Mouse (Mus musculus): ENCODE data around the gene Eya2. TPM values are rescaled to one million over a fixed set of nuclear protein-coding genes. Genes with fewer than 3 reads are reported as not detected.

The Eya2 gene
- total RNA-seq, 2 experiments from 2014 or later = 2.5 to 3.6 TPM

DNA sequence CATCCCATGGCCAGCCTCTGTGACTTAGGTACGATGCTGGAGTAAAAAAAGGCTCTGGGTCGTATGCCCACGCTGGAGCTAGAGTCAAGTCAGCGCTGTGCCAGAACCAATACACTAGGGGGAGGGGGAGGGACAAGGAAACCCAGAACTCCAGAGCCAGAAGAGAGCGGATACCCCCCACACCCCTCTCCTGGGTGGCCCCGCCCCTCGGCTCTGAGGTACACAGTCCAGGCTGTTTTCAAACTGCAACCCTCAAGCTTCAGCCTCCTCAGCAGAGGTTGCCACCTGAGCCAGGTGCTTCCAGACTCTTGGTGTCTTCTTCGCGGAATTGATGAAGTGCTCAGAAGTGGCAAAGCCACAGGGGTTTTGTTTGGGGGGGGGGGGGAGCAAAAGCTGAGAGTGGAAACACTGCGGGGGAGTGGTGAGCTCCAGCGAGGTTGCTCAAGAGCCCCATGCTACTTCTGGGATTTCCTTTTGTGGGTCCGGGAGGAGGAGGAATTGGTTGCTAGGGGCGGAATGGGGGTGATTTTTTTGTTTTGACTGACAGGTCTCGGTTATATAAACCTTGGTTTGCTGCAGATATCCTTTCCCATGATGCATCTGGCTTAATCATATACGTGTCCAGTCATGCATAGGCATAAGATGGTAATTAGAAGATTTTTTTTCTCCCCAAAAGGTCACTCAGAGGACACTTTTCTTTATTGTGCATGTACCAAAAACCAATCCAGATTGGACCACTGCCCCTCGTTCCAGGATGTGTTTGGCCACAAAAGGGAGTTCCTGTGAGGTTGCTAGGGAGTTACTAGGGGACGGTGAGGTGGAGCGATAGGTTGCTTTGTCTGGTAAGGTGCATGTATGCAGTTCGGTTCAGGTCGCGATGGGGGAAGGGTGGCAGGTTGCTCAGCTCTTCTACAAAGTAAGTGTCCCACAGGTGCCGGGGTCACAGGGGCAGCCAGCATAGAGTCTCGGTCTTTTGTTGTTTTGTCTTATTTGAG, 122.6 kb downstream of the Eya2 start:
- no peak for DNase-seq

DNA sequence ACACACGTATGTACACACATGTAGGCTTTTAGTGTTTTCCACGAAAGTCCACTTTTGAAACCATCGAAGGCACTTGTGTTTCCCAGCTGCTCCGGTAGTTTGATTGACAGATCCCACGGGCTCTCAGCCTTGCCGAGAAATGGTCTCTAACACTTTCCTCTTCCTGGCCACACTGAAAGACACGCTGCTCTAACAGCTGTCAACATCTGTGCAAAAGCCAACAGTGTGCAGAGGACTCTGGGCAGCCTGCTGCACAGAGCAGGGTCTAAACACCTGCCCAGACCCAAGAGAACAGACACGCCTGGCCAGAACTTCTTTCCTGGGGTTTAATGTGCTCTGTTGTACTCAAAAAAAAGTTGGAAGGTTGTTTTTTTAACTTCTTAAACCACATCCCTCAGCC, 124.5 kb downstream of the Eya2 start:
- no peak for DNase-seq

DNA sequence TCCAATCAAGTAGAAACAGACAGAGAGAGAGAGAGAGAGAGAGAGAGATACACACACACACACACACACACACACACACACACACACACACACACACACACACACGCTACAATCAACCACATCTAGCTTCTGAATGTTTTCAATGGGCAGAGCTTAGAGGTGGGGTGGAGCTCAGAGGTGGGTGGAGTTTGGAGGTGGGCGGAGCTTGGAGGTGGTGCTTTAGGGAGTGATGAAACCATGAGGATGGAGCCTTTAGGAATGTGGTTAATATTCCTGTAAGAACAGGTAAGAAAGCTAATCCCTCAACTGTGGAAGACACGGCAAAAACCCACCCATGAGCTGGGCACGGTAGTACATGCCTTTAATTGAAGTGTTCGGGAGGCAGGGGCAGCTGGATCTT, 127.1 kb downstream of the Eya2 start:
- DNase-seq = no peak

DNA sequence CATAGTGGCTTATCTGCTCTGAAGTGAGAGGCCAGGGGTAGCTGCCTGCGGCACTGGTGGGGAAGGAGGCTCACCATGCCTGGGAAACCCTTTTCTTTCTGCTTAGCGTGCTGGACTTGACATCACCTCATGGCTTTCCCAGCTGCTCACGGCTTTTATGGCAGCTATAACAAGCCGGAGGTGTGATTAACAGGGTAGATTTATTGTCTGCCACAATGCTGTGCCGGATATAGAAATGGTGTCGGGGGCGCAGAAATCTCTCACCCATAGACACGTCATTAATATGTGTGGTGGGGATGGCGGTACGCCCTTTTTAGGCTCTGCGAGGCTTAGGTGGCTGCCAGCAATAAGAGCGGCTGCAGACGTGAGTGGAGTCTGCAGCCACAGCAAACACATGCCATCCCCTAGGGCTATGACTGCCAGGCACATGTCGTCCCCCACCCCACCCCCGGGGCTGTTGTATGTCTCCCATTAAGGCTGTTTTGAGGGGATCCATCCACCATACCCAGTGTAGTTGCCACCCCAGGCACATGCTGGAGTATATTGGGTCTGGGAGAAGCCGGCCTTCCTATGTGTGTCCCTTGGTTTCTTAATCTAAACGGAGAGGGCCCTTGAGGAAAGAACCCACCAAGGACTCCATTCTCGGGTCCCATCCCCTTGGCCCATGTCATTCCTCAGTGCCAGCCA, 137.9 kb downstream of the Eya2 start:
- no peak for DNase-seq

DNA sequence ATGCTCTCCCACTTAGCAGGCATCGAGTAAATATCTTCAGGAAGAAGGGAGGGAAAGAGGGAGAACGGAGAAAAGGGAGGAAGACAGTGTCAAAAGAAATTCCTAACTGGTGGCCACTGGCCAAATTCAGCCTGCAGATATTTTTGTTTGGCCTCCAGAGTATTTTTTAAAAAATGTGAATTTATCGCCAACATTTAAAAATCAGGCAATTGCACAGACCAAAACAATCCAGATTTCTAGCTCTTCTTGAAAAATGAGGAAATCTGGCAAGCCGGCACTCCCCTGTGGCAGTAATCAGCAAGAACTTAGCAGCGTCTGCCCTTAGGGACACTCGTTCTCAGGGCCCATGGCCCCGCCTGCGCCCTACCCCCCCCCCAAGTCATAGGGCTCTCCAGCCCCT, 138.9 kb downstream of the Eya2 start:
- peak in 1 of 2 experiments; percentile 7 for DNase-seq

DNA sequence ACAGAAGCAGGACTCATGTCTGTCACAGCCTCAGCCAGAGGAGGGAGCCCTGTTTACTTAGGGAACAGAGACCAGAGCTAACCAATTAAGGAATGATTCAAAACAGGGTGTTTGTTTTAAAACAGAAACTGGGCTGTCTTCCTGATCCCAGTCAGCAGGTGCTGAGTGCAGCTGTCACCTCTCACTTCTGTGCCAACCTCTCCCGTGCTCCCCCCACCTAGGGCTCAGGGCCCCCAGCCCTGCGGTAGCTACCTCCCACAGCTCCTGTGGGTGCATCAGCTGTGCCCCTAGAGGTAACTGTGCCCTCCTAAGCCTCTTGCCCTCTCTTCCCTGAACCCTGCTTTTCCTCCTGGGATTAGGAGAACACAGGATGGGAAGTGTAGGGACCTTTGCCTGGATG, 141.5 kb downstream of the Eya2 start:
- no peak for DNase-seq

DNA sequence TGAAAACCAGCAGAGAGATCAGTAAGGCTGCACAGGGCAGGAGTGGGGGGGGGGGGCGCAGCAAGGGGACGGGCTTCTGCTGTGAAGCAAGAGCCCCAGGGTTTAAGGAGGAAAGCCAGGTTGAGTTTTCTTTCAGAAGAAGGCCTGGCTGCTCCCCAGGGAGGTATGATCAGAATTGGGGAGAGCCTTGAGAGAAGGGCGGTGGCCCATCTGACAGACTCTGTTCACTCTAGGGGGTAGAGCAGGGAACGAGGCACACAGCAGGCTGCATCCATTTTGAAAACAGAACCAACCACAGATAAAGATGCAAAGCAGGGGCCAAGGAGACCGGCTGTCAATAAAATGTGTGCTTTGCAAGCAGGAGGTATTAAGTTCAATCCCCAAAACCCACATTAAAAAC, 145.5 kb downstream of the Eya2 start:
- DNase-seq = no peak

DNA sequence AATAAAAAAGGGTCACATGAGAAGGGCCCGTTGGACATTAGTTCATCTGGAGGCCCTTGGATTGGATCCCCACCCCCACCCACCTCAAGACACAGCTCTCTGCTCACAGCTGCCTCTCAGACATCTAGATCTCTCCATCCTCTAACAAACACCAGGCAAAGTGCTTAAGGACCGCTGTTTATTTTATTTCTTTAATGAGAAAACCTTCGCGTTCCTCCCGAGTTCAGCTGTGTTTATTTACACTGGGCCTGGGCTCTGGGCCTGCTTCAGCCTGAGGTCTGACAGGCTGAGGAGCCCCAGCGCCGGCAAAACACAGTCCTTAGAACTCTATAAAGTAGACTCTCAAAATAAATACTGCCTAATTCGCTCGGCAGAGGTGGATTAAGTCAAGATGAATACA, 146.2 kb downstream of the Eya2 start:
- no peak for DNase-seq

DNA sequence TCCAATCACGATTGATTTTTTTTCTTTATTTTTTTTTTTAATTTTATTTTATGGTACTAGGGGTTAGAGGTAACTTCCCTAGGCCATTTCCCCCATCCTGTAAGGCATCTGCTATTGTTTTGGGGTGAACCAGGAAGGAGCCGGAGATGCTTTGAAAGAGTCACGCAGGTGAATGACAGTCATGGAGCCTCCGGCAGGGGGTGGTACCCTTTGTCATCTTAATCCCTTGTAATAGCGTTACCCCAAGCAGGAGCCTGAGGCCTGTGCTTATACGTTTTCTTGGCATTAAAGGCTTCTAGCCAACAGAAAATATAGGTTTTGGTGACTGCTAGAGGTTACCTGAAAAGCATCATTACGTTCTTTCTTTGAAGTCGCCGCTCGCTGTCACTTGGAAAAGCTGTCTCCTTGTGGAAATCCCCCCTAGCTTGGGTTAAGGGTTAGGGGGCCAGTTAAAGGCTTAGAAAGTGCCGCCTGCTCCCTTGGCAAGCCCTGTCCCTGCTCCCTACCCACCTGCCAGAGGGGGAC, 146.8 kb downstream of the Eya2 start:
- DNase-seq = no peak

DNA sequence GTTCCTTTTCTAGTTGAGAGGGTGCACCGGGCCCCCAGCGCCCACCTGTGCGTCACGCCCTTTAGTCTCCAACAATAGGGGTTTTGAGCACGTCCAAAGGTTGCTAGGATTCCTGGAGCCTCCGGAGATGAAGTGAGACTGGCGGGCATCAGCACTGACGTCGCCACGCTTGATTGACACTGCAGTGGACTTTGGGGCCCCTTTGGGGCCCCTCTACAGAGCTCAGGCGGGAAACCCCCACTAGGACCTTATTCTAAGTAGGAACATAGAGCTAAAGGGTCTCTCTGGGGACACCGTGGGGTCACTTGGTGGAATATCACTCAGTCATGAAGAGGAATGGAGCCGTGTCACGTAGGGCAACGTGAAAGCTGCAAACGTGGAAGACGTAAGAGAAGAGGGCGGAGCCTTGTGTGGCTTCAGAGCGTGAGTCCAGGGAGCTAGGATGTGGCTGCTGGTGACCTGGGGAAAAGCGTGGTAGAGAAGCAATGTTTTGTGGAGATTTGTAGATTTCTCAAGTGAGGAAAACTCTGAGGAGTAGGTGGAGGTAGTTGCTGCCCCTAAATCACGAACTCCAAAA, 147.5 kb downstream of the Eya2 start:
- DNase-seq = no peak

DNA sequence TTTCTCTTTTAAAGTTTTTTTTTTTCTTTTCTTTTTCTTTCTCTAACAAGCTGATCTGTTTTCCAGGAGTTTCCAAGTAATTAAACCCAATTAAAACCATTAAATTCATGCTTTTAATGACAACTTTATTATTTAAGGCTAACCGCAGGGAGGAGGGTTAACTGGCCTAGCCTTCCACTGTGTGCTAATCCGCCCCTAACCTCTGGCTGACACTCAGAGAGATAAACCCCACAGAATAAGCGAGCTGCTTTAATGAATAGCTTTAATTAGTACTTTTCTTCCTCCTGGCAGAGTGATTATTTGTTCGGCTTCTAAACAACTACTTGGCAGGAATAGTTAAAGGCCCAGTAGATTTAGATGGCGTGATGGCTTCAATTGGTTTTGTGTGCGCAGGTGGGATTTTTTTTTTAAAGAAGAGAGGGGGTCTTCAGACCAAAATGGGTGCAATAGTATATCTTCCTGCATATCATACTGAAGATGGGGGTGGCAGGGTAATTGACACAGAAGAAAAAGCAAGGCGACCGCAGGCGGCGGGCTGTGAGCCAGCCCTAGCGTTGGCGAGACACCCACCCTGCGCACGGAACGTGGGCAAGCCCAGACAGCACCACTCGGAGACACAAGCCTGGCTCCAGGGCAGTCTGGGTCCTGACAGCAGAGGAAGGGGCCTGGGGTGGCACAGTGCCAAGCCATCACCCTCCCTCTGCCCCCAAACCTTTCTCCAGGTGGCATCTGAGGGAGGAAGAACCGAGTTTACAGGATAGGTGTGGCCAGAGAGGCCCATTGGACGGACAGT, 150.7 kb downstream of the Eya2 start:
- DNase-seq = no peak

DNA sequence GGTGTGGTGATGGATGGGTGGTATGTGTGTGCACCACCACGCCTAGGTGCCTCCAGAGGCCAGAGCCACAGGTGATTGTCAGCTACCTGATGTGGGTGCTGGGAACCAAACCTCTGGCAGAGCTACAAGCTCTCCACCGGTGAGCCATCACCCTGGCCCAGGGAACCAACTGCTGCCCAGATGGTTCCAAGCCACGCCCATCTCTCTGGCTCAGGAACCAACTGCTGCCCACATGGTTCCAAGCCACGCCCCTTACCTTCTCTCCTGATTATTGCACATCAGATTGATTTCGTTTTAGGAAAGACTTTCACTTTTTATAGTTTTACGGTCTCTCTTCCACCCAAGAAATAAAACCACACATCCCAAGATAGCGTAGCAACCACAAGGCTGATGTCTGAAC, 153.1 kb downstream of the Eya2 start:
- DNase-seq = no peak

DNA sequence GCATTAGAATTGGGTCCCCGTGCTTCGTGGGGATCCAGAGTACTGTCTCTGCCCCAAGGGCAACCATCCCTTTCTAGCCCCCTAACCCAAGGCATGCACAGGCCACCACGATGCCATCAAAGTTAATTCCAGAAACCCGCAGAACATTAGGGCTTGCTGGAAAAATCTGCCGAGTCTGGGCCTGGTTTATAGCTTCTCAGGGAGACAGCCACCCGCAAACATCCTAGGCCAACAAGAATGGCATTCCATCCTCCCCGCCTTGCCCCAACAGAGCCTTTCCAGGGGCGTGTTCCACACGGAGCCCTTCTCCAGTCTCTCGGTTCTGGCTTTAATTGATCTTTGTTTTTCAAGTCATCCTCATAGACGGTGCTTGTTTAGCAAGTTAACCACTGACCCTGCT, 153.6 kb downstream of the Eya2 start:
- no peak for DNase-seq

DNA sequence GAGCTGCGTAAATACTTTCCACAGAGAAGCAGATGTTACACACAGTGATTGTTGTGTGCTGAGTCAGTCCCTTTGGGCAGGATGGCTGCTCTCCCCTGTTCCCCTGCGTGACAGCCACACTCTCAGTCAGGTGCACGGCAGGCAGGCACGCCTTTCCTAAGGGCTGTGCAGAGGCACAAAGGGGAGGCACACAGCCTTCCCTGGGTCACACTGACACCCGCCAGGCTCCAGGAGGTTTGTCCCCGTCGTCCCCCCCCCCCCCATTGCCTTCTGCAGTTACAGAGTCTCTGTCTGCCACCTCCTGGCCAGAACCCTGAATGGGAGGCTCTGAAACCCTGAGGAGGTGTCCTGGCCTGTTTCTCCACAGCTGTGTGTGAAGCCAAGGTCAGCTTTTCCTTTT, 156.2 kb downstream of the Eya2 start:
- DNase-seq = peak; percentile 20 to 37

DNA sequence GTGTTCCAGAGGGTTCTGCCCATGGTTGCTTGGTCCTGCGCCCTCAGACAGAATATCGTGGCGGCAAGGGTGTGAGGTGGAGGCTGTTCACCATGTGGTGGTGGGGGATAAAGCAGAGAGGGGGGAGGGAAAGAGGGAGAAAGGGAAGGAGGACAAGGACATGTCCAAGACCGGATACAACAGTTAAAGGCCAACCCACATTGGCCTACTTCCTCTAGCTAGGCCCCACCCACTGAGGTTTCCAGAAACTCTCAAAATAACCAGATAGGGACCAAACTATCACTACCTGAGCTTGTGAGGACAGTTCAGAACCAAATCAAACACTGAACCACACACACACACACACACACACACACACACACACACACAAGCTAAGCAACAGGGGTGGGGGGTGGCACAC, 157.9 kb downstream of the Eya2 start:
- DNase-seq = no peak

DNA sequence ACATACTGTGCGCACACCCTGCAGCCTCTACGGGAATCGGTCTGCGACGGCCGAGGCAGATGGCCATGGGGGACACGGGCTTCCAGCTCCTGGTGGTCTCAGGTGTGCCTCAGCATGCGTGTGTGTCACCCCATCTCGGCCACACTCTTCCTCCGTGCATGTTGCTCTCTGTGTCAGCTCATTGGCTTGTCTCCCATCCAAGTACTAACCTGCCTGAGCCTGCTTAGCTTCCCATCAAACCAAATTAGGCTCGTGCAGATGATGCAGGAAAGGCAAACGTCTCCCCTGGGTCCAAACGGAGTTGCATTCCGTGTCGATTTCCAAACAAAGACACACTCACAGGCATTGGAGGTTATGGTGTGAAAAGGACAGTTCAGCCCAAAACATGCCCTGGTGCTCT, 163.0 kb downstream of the Eya2 start:
- DNase-seq = no peak

DNA sequence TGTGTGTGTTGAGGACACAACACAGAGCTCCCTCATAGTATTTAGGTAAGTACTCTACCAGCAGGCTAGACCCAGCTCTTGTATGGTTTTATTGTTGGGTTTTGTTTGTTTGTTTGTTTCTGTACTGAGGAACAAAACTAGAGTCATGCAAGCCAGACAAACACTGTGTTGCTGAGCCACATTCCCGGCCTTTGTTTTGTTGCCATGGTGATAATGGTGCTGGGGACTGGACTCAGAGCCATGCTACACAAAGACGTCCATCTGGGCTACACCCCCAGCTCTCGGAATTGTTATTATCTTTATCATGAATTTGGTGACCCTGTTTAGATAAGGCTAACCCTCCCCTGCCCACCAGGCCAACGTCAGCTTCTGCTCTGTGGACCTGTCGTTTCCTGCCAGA, 163.7 kb downstream of the Eya2 start:
- DNase-seq = no peak

DNA sequence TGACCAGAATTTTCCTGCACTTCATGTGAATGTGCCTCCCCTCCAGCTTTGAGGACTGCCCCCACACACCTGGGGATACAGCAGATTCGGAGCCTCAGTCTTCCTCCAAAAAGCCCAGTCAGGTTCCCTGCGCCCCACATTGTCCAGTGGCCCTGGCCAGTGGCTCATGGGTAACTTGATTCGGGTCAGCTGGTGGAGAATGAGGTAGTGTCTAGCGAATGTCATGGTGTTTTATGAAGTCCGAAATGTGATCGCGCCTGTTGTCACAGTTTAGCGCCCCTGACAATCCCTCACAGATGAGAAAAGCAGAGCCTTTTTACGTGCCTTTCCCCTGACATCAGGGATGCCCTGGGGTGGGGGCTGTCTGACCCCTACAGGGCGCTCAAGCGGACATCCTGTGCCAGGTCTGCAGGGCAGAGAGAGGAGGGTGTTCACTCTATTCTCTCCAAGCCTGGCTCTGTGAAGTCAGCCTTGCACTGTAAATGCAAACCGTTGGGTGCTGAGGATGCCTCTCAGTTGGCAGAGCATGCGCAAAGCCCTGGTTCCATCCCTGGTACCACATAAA, 164.7 kb downstream of the Eya2 start:
- no peak for DNase-seq

DNA sequence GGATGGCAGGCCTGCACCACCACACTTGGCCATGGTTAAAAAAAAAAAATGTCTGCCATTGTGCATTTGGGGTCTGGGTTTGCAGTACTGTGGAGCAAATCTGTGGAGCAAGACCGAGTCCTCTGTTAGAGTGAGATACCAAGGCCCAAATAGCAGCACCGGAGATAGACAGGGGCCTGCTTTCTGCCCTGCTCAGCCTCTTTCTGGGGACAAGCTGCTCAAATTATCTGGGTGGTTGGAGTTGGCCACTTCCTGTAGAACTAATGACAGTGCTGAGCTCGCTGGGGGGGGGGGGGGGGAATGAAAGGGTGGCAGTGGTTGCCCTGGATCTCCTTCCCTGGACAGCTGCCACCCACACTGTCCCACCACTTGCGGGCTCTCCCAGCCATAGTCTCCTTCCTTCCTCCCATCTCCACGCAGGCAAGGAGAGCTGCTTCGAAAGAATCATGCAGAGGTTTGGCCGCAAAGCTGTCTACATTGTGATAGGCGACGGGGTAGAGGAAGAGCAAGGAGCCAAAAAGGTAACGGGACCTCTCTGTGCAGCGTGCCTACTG, 174.1 kb downstream of the Eya2 start:
- DNase-seq = no peak

DNA sequence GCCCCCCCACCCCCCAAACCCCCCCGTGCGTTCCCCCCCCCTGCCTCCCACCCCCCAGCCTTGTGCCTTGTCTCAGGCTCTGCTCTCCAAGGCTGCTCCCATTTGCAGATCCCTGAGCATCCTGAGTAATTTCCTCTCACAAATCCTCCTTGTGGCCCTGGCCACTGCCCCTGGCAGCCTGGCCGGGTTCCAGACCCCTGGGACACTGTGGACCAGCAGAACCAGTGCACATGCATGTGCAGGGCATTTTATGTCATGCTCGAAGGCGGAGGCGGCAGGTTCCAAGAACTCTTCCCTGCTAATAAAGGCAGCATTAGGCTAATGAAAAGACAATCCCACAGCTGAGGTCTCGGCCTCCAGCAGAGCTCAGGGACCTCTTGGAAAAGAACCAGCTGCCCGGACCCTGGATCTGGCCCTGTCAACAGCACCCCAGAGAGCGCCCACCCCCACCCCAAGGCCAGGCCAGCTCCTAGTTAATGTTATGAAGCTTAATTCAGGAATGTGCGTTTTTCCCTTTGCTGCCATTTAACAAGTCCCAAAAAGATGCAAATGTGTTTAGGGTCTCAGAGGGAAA, 174.6 kb downstream of the Eya2 start:
- DNase-seq = peak in 1 of 2 experiments; percentile 28

DNA sequence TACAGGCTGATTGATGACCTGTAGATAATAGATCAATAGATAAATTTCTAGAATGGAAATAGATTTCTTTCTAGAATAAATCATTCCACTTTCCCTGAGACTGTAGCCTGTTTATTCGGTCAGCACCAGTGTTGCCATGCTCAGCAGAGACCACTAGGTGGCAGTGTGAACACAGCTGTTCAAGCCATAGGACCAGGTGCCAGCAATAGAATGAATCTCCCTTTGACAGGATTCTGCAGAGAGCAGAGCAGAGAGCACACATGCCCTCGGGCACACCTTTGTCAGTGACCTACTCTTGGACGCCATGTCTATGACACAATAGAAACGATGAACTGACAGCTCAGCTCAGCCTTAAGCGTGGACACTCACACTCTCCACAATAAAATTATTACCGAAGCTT, 184.1 kb downstream of the Eya2 start:
- peak; percentile 72 to 78 for DNase-seq

Data from adrenal gland, postnatal 36 days (tissue).